Mouse (Mus musculus) liver, embryonic 13.5 days (tissue): ENCODE data around the gene Rnf40. TPM values are rescaled to one million over a fixed set of nuclear protein-coding genes. Genes with fewer than 3 reads are reported as not detected.

Source experiments
- ATAC-seq: fragments of 200-750 bp; cut with Nextera tagmentation; 2 replicates; pipeline ENCODE4 v1.8.0; 2017; ENCODE audit warnings: low read depth, mild to moderate bottlenecking, moderate number of reproducible peaks, moderate library complexity
- DNase-seq: peaks from one replicate; pipeline ENCODE4 v3.0.0; 2022
- H3K27ac ChIP-seq: fragments of 300-500 bp; sonication (generic); 2 replicates; pipeline ENCODE4 v1.5.1; 2015; ENCODE audit warnings: moderate library complexity, mild to moderate bottlenecking, inconsistent platforms
- H3K27me3 ChIP-seq: fragments of 300-500 bp; sonication (generic); 2 replicates; pipeline ENCODE4 v1.6.1; 2015; ENCODE audit warnings: mild to moderate bottlenecking, inconsistent platforms
- H3K36me3 ChIP-seq: fragments of 300-500 bp; sonication (generic); 2 replicates; pipeline ENCODE4 v1.6.1; 2015; ENCODE audit warnings: mild to moderate bottlenecking, inconsistent platforms
- H3K4me1 ChIP-seq: fragments of 300-500 bp; sonication (generic); replicated peaks from 2 replicates; pipeline ENCODE4 v1.6.1; 2015; ENCODE audit warnings: inconsistent platforms
- H3K4me2 ChIP-seq: fragments of 300-500 bp; sonication (generic); 2 replicates; pipeline ENCODE4 v1.6.1; 2015; ENCODE audit warnings: inconsistent platforms, mild to moderate bottlenecking, moderate library complexity
- H3K4me3 ChIP-seq: fragments of 300-500 bp; sonication (generic); replicated peaks from 2 replicates; pipeline ENCODE4 v1.5.1; 2015; ENCODE audit warnings: mild to moderate bottlenecking, inconsistent platforms
- H3K9ac ChIP-seq: fragments of 300-500 bp; sonication (generic); 2 replicates; pipeline ENCODE4 v1.6.1; 2015; ENCODE audit warnings: mild to moderate bottlenecking, inconsistent platforms
- H3K9me3 ChIP-seq: fragments of 300-500 bp; sonication (generic); replicated peaks from 2 replicates; pipeline ENCODE4 v1.6.1; 2016; ENCODE audit warnings: inconsistent platforms
- WGBS: fragments of 180-500 bp; shearing (Covaris S2); methylation state at CpG from one replicate; pipeline ENCODE4 v1.1.7; 2015; ENCODE audit not compliant: insufficient replicate concordance; 5-methylcytosine and 5-hydroxymethylcytosine counted together
- polyA plus RNA-seq: library from polyadenylated mRNA; unstranded; fragments of >200 nt; fragmentation: Nextera tagmentation; extraction: Ambion mirVana; gene quantifications from 2 replicates; pipeline ENCODE4 v1.2.1, GENCODE M21; 2015

Gene Rnf40
- polyA plus RNA-seq, 1 experiment from 2014 or later = 18.8 TPM

GRCm38 (mm10) chr7:127583260-127583659, 5.3 kb upstream of the Rnf40 start:
- DNase-seq (no peak), ATAC-seq (no peak)
- Histone ChIP-seq H3K27ac (no peak overlapping the region), H3K9me3 (no peaks in the 10 kb centered on the region), H3K4me2 (no peak overlapping the region), H3K27me3 (no peaks in the 10 kb centered on the region), H3K9ac (no peak overlapping the region), H3K4me3 (no peak overlapping the region), H3K4me1 (peaks cover 29% of the 10 kb centered on the region), H3K36me3 (peaks cover 61% of the 10 kb centered on the region)
- 84% methylated on average over 6 of the region's 6 CpGs for WGBS

GRCm38 (mm10) chr7:127585031-127585430, 3.5 kb upstream of the Rnf40 start:
- DNase-seq (no peak), ATAC-seq (no peak)
- H3K9me3 ChIP-seq = no peaks in the 10 kb centered on the region
- no peak overlapping the region for H3K4me2 ChIP-seq
- peaks cover 40% of the 10 kb centered on the region for H3K4me1 ChIP-seq
- H3K4me3 ChIP-seq = no peak overlapping the region
- no peak overlapping the region for H3K9ac ChIP-seq
- peaks cover 54% of the 10 kb centered on the region for H3K36me3 ChIP-seq
- 83% methylated on average over 7 of the region's 7 CpGs for WGBS
- peak overlapping the region; percentile 80 for H3K27ac ChIP-seq
- H3K27me3 ChIP-seq = no peaks in the 10 kb centered on the region

GRCm38 (mm10) chr7:127586149-127586548, 2.4 kb upstream of the Rnf40 start:
- H3K9ac ChIP-seq = peak overlapping the region; percentile 50; the same call in 1 of the 2 replicates
- no peaks in the 10 kb centered on the region for H3K9me3 ChIP-seq
- peaks cover 57% of the 10 kb centered on the region for H3K36me3 ChIP-seq
- ATAC-seq (peak; percentile 60), DNase-seq (peak; percentile 69)
- H3K27ac ChIP-seq = peak overlapping the region; percentile 80
- peak overlapping the region; percentile 98 for H3K4me2 ChIP-seq
- WGBS = 46% methylated on average over 6 of the region's 6 CpGs
- H3K4me3 ChIP-seq = peak overlapping the region; percentile 18; the same call in 1 of the 2 replicates
- H3K4me1 ChIP-seq = peaks cover 46% of the 10 kb centered on the region
- H3K27me3 ChIP-seq = no peaks in the 10 kb centered on the region

- Histone ChIP-seq H3K4me2 (peak overlapping the region; percentile 98), H3K9ac (peak overlapping the region; percentile 74), H3K9me3 (no peaks in the 10 kb centered on the region), H3K36me3 (peaks cover 57% of the 10 kb centered on the region), H3K4me1 (peaks cover 46% of the 10 kb centered on the region), H3K4me3 (peak overlapping the region; percentile 89), H3K27ac (peak overlapping the region; percentile 80), H3K27me3 (no peaks in the 10 kb centered on the region)
- WGBS = 63% methylated on average over 5 of the region's 5 CpGs
- ATAC-seq (no peak), DNase-seq (no peak)
Observed at GRCm38 (mm10) chr7:127587196-127587595, 1.4 kb upstream of the Rnf40 start.

DNA sequence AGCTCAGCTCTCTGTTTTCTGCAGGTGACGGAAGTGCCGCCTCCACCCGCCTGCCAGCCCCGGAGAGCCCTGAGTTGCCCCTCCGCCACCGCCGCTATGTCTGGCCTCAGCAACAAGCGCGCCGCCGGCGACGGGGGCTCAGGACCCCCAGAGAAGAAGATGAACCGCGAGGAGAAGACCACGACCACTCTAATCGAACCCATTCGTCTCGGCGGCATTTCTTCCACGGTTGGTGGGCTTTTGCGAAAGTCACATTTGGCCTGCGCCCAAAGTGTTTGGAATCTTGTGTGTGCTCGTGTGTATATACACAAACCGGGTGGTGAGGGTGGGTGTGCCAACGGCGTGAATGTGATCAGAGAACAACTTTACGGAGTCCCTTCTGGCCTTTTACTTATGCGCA, 334 bp downstream of the Rnf40 start:
- peak overlapping the region; percentile 78 for H3K27ac ChIP-seq
- peak overlapping the region; percentile 98 for H3K4me2 ChIP-seq
- no peaks in the 10 kb centered on the region for H3K9me3 ChIP-seq
- DNase-seq (no peak), ATAC-seq (no peak; the same call in 1 of the 2 replicates)
- peaks cover 57% of the 10 kb centered on the region for H3K36me3 ChIP-seq
- WGBS = 3% methylated on average over 29 of the region's 29 CpGs
- H3K4me3 ChIP-seq = peak overlapping the region; percentile 89
- peaks cover 46% of the 10 kb centered on the region for H3K4me1 ChIP-seq
- H3K27me3 ChIP-seq = no peaks in the 10 kb centered on the region
- H3K9ac ChIP-seq = peak overlapping the region; percentile 90

DNA sequence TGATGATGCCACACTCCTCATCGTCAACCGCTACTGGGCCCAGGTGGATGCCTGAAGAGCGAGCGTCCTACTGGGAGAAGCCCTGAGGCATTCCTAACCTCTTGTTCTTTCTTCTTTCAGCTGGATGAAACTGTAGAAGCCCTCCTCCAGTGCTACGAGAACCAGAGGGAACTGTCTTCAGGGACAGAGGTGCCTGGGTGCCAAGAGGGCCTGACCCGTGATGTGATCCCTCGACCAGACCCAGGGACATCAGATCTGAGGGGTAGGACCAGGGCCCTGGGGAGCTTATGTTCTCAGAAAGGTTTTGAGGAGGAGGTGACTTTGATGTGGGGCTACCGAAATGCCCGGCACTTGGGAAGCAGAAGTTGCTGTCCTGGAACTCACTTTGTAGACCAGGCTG, 1.1 kb downstream of the Rnf40 start:
- peaks cover 46% of the 10 kb centered on the region for H3K4me1 ChIP-seq
- H3K9ac ChIP-seq = peak overlapping the region; percentile 90
- no peak for ATAC-seq
- H3K27me3 ChIP-seq = no peaks in the 10 kb centered on the region
- H3K4me2 ChIP-seq = peak overlapping the region; percentile 98
- no peak overlapping the region for H3K27ac ChIP-seq
- WGBS = 92% methylated on average over 9 of the region's 9 CpGs
- DNase-seq = no peak
- H3K4me3 ChIP-seq = peak overlapping the region; percentile 89
- H3K9me3 ChIP-seq = no peaks in the 10 kb centered on the region
- H3K36me3 ChIP-seq = peaks cover 58% of the 10 kb centered on the region

GRCm38 (mm10) chr7:127591108-127591507, 2.5 kb downstream of the Rnf40 start:
- Histone ChIP-seq H3K27ac (no peak overlapping the region), H3K9ac (no peak overlapping the region), H3K36me3 (peaks cover 67% of the 10 kb centered on the region), H3K4me2 (no peak overlapping the region), H3K4me3 (no peak overlapping the region), H3K9me3 (no peaks in the 10 kb centered on the region), H3K27me3 (no peaks in the 10 kb centered on the region), H3K4me1 (peaks cover 36% of the 10 kb centered on the region)
- DNase-seq = no peak
- ATAC-seq = no peak
- 87% methylated on average over 10 of the region's 10 CpGs for WGBS

DNA sequence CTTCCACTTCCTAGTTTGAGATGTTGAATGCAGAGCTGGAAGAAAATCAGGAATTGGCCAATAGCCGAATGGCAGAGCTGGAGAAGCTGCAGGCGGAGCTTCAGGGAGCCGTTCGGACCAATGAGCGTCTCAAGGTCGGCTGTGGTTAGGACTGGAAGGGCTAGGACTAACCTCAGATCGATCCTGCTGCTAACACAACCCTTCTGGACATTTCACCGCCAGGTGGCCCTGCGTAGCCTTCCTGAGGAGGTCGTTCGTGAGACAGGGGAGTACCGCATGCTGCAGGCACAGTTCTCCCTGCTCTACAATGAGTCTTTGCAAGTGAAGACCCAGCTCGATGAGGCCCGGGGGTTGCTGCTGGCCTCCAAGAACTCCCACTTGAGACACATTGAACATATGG, 4.0 kb downstream of the Rnf40 start:
- H3K4me3 ChIP-seq = no peak overlapping the region
- H3K4me1 ChIP-seq = peaks cover 21% of the 10 kb centered on the region
- ATAC-seq = no peak
- WGBS = 87% methylated on average over 14 of the region's 14 CpGs
- no peak overlapping the region for H3K27ac ChIP-seq
- peaks cover 82% of the 10 kb centered on the region for H3K36me3 ChIP-seq
- H3K9me3 ChIP-seq = no peaks in the 10 kb centered on the region
- no peak overlapping the region for H3K4me2 ChIP-seq
- DNase-seq = no peak
- no peak overlapping the region for H3K9ac ChIP-seq
- no peaks in the 10 kb centered on the region for H3K27me3 ChIP-seq

GRCm38 (mm10) chr7:127596747-127597146, 8.2 kb downstream of the Rnf40 start:
- Histone ChIP-seq H3K9me3 (no peaks in the 10 kb centered on the region), H3K4me1 (no peaks in the 10 kb centered on the region), H3K4me3 (no peak overlapping the region), H3K9ac (no peak overlapping the region), H3K27ac (no peak overlapping the region), H3K36me3 (peaks cover 100% of the 10 kb centered on the region), H3K4me2 (no peak overlapping the region), H3K27me3 (no peaks in the 10 kb centered on the region)
- no peak for DNase-seq
- WGBS = 93% methylated on average over 17 of the region's 17 CpGs
- ATAC-seq = no peak

DNA sequence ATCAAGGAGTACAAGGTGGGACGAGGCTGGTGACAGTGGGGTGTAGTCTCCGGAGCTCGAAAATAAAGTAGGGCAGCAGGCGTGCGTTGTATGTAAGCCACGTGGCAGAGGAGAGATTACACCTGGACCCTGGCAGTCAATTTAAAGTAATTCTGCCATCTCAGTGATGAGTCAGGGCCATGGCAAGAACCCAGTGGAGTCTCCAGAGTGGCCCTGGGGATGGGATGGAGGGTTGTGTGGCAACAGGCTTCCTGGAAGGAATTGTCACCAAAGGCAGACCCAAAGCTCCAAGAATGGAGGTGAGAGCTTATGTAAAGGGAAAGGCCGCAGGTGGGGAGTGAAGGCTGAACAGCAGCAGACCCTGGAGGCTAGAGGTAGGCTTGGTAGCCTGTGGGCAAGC, 12.0 kb downstream of the Rnf40 start:
- 95% methylated on average over 7 of the region's 7 CpGs for WGBS
- no peak overlapping the region for H3K9ac ChIP-seq
- no peak overlapping the region for H3K4me2 ChIP-seq
- peaks cover 89% of the 10 kb centered on the region for H3K36me3 ChIP-seq
- peaks cover 8% of the 10 kb centered on the region for H3K4me1 ChIP-seq
- H3K9me3 ChIP-seq = no peaks in the 10 kb centered on the region
- DNase-seq (no peak), ATAC-seq (no peak)
- H3K4me3 ChIP-seq = no peak overlapping the region
- no peak overlapping the region for H3K27ac ChIP-seq
- H3K27me3 ChIP-seq = no peaks in the 10 kb centered on the region

GRCm38 (mm10) chr7:127601735-127602134, 13.2 kb downstream of the Rnf40 start:
- WGBS = 78% methylated on average over 4 of the region's 4 CpGs
- no peaks in the 10 kb centered on the region for H3K9me3 ChIP-seq
- ATAC-seq (no peak), DNase-seq (no peak)
- peaks cover 78% of the 10 kb centered on the region for H3K36me3 ChIP-seq
- no peak overlapping the region for H3K4me3 ChIP-seq
- peaks cover 8% of the 10 kb centered on the region for H3K4me1 ChIP-seq
- no peak overlapping the region for H3K27ac ChIP-seq
- no peak overlapping the region for H3K4me2 ChIP-seq
- H3K9ac ChIP-seq = no peak overlapping the region
- H3K27me3 ChIP-seq = no peaks in the 10 kb centered on the region

GRCm38 (mm10) chr7:127602903-127603302, 14.3 kb downstream of the Rnf40 start:
- Histone ChIP-seq H3K9ac (no peak overlapping the region), H3K36me3 (peaks cover 68% of the 10 kb centered on the region), H3K9me3 (no peaks in the 10 kb centered on the region), H3K27ac (no peak overlapping the region), H3K4me3 (no peak overlapping the region), H3K4me1 (peaks cover 8% of the 10 kb centered on the region), H3K27me3 (no peaks in the 10 kb centered on the region), H3K4me2 (no peak overlapping the region)
- WGBS = 73% methylated on average over 2 of the region's 2 CpGs
- DNase-seq (no peak), ATAC-seq (no peak)
